Mouse (Mus musculus): ENCODE data around the gene Lce3d.
A peak's percentile ranks its signal among the peaks of the same experiment; 100 is the strongest.

Gene Lce3d

DNA sequence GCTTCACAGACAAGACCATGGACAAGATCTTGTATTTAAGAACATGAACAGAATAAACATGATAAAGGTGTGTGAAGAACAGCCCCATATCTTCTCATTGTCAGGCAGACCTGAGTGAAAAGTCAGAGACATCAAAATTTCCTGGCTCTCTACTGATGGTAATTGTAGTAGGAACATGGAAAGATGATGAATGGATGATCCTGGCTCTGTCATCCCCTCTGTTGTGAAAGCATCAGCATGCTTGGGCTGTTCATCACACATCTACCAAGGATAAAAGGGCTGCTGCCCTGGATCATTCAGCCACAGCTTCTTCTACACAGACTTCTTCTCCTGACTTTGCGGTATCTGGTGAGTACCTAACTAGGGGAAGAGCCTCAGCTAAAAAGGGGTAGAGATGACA is at the start of gene Lce3d:
Gene Lce3d, plus strand, starts transcription at position 301 of the 400 bp plus-strand sequence.
- no peak for DNase-seq (ENCODE audit: low read depth, low spot score)

DNA sequence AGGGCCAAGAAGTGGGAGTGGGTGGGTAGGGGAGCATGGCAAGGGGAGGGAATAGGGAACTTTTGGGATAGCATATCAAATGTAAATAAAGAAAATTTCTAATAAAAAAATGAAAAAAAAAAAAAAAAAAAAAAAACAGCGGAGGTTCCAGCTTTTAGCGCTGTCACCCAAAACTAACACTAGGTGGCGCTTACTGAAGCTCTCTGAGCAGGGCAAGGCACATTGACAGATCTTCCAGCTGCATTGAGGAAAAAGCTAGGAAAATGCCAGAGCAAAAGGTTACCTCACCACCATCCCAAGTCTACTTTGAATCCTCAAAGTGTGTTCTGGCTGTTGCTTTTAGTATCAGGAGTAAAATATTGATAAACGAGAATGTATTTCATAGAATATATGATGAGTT is 49.6 kb upstream of the Lce3d start:
- peak; percentile 42 for DNase-seq (ENCODE audit: low read depth, low spot score)

DNA sequence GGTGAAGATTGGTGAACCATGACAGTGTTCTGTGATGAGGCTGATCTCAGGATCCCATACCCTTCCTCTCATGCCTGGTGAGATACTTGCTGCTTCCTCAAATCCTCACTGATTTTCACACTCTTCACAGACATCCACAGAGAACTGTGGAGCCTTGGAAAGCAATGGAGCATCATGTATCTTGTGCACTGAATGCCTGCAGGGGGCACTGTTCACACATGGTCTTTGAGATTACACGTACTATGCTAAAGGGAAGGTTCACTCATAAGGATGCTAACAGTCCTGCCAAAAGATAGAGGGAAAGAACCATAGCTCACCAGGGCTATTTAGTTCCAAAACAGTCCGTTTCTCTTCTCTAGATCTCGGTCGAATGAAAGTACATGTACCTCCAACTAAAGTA is 36.8 kb upstream of the Lce3d start:
- peak; percentile 54 for DNase-seq (ENCODE audit: low read depth, low spot score)

DNA sequence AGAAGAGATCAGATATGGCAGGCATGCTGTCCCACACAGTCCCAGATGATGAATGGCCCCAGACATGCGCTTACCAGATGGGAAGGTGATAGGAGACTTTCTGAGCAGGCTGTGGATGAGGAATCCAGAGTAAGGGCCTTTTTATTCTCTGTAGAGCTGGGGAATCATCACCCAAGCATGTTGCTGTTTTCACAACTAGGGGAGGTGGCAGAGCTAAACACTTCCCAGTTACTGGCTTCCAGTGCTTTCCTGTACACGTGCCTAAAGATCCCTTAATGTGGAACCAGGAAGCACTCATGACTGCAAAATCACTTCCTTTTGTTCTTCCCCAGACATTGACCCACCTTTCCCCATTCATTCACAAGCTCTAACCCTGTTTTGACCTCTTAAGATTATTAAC is 31.1 kb upstream of the Lce3d start, which contains the start of gene Lce3a:
Gene Lce3a, minus strand, starts transcription at position 101 of the 400 bp plus-strand sequence.
- DNase-seq (ENCODE audit: low read depth, low spot score), result no peak

DNA sequence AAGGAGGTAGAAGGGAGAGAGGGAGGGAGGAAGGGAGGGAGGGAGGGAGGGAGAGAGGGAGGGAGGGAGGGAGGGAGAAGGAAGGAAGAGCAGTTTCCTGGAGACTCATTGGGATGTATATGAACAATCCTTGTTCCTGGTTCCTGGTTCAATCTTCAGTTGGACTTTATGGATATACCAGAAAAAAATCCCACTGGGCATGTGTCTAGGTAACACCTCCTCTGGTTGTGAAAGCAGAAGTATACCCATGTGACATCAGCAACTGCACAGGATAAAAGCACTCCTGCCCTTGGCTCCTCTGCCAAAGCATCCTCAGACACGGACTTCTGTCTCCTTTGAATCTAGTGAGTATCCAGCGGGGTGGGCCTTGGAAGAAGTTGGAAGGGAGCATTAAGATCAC is 24.5 kb upstream of the Lce3d start, which contains the start of gene Lce3b:
Gene Lce3b, plus strand, starts transcription at position 301 of the 400 bp plus-strand sequence.
- DNase-seq (ENCODE audit: low read depth, low spot score), result no peak

DNA sequence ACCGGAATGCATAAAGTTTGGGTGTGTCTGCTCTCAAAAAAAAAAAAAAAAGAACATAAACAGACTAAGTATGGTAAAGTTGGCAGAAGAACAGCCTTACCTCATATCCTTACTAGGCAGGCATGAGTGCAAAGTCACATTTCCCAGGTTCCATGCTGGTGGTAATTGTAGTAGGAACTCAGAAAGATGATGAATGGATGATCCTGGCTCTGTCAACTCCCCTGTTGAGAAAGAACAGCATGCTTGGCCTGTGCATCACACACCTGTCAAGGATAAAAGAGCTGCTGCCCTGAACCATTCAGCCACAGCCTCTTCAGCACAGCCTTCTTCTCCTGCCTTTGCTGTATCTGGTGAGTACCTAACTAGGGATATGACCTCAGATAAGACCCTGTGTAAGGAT is 13.0 kb upstream of the Lce3d start, which contains the start of gene Lce3c:
Gene Lce3c, plus strand, starts transcription at position 301 of the 400 bp plus-strand sequence.
- no peak for DNase-seq (ENCODE audit: low read depth, low spot score)

DNA sequence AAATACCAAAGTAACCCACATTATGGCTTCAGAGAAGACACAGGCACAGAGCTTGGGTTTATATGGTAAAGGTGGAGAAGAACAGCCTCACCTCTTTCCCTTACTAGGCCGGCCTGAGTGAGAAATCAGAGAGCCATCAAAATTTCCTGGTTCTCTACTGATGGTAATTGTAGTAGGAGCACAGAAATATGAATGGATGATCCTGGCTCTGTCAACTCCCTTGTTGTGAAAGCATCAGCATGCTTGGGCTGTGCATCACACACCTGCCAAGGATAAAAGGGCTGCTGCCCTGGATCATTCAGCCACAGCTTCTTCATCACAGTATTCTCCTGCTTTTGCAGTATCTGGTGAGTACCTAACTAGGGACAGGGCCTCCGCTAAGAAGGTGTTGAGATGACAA is 9.6 kb downstream of the Lce3d start, which contains the start of gene Lce3e:
Gene Lce3e, plus strand, starts transcription at position 301 of the 400 bp plus-strand sequence.
- no peak for DNase-seq (ENCODE audit: low read depth, low spot score)

DNA sequence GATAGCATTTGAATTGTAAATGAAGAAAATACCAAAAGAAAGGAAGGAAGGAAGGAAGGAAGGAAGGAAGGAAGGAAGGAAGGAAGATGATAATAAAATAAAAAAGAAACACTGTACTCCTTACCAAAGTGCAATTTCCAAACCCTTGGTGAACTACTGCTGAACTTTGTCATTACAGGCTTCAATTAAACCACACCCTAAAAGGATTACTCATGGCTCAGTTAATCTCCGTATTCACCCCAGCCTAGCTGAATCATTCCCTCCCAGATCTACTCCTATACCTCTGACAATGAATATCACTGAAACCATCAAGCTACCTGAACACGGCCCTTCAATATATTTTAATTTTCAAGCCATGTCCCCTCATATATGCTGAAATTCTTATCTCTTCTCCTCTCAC is 21.3 kb downstream of the Lce3d start:
- DNase-seq (ENCODE audit: low read depth, low spot score), result no peak

DNA sequence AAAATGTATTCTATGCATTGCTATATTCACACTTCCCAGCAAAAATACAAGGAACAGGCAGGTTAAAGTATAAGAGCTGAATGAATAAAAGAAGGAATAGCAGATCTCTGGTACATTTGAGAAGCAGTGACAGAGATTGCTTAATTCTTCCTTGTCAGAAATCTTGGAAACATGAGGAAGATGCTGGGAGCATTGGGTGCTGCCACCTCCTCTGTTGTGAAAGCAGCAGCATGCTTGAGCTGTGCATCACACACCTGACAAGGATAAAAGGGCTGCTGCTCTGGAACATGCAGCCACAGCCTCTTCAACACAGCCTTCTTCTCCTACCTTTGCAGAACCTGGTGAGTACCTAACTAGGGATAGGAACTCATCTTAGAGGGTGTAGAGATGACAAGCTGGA is 34.7 kb downstream of the Lce3d start, which contains the start of gene Lce3f:
Gene Lce3f, plus strand, starts transcription at position 301 of the 400 bp plus-strand sequence.
- no peak for DNase-seq (ENCODE audit: low read depth, low spot score)

DNA sequence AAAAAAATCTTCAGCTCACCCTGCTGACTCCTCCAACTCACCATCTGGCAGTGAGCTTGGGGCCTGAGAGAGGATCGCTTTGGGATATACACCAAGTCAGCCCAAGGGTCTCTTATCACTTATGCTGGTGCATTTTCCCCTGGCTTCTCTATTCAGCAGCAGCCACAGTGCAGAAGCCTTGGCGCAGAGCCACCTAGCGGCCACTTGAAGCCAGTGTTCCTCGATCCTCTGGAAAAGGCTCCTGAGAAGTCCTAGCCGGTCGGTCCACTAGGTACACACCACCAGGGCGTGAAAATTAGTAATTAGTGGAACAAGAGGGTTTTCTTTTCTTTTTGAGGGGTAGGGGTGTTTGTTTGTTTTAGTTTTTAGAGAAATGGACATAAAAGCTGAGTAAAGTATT is 41.5 kb downstream of the Lce3d start:
- peak; percentile 64 for DNase-seq (ENCODE audit: low read depth, low spot score)

DNA sequence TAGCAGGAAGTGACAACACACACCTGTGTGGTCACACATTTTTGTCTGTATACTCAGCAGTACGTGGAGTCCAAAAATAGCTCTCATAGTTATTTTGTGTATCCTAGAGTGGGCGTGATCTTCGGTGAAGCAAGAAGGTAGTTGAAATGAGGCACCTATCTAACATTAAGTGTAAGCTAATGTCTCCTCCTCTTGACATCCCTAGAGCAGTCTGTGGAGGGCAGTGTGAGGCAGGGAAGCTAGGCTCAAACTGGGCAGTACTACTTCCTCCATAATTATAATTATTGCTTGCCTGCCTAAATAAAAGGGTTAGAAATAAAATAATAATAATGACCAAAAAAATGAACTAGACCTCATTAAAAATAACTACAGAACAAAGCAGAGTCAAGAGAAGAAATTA is 43.4 kb downstream of the Lce3d start:
- DNase-seq (ENCODE audit: low read depth, low spot score), result no peak

DNA sequence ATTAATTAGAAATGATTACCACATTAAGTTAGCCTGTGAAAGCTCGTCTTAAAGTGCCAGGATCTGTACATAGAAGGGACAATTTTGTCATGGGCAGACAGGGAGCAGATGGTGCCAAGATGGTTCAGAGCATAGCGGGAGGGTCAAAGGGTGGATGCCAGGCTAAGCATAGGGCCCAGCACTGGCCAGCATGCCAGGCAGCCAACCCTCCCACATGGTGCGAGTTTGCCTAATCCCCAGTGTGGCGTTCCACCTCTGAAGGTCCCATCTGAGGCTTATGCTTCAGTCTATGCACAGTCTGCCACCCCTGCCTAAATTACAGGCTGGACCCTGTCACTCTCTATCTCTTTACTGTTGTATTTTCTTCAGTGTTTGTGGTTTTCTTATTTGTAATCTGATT is 45.7 kb downstream of the Lce3d start:
- no peak for DNase-seq (ENCODE audit: low read depth, low spot score)

Measured in ES-CJ7 (cell line).